Mouse (Mus musculus) megakaryocyte-erythroid progenitor cell, adult 5-6 weeks (primary cell): ENCODE data around the gene Rad9a. TPM values are rescaled to one million over a fixed set of nuclear protein-coding genes. Genes with fewer than 3 reads are reported as not detected.

Experiments used
- ATAC-seq: replicated peaks from 2 replicates; pipeline ENCODE4 v1.8.0; 2016; ENCODE audit warnings: mild to moderate bottlenecking, inconsistent platforms; ENCODE audit not compliant: severe bottlenecking, poor library complexity, low FRiP score, low TSS enrichment
- total RNA-seq, 2 experiments: library from RNA; stranded (forward) in 1 of 2; stranded (reverse) in 1 of 2; fragments of 200-1000, 215-1000 nt in 1 of 2; fragments of >200 nt in 1 of 2; fragmentation: Nextera tagmentation in 1 of 2; gene quantifications; 2 replicates each; pipeline ENCODE4 v1.2.3; 2014 to 2017

Gene Rad9a
- total RNA-seq, 2 experiments from 2014 or later, result 17.5 to 47.7 TPM

- ATAC-seq, result no peak
Observed at GRCm38 (mm10) chr19:4194776-4195650, 6.4 kb downstream of the Rad9a start.

- ATAC-seq, result no peak
Observed at GRCm38 (mm10) chr19:4194021-4194724, 7.3 kb downstream of the Rad9a start.

GRCm38 (mm10) chr19:4193129-4193528 is 8.3 kb downstream of the Rad9a start:
- no peak for ATAC-seq

- no peak for ATAC-seq
Observed at GRCm38 (mm10) chr19:4192251-4192985, 9.0 kb downstream of the Rad9a start.

GRCm38 (mm10) chr19:4191528-4192250 is 9.8 kb downstream of the Rad9a start, which contains the start of gene Ppp1ca:
Gene Ppp1ca (plus strand): TSS chr19:4192065.
- peak; percentile 87 for ATAC-seq

- ATAC-seq, result no peak
Observed at GRCm38 (mm10) chr19:4190831-4191334, 10.6 kb downstream of the Rad9a start, which contains the start of gene Tbc1d10c. Gene Tbc1d10c (minus strand): TSS chr19:4191284.

- no peak for ATAC-seq
Observed at GRCm38 (mm10) chr19:4189051-4189620, 12.3 kb downstream of the Rad9a start.

GRCm38 (mm10) chr19:4187303-4187702 is 14.2 kb downstream of the Rad9a start:
- no peak for ATAC-seq

GRCm38 (mm10) chr19:4184976-4185975 is 16.2 kb downstream of the Rad9a start:
- ATAC-seq, result 0 out of 2 replicates have a peak, but pooled peaks have one; percentile 38

- no peak for ATAC-seq
Observed at GRCm38 (mm10) chr19:4183689-4184088, 17.8 kb downstream of the Rad9a start.

- peak; percentile 40; the same call in 1 of the 2 replicates for ATAC-seq
Observed at GRCm38 (mm10) chr19:4181892-4182291, 19.6 kb downstream of the Rad9a start.

GRCm38 (mm10) chr19:4180411-4180810 is 21.1 kb downstream of the Rad9a start:
- no peak for ATAC-seq

GRCm38 (mm10) chr19:4175368-4175947 is 26.0 kb downstream of the Rad9a start, which contains the start of gene Carns1:
Gene Carns1 (minus strand): TSS chr19:4175479.
- ATAC-seq, result no peak

- no peak for ATAC-seq
Observed at GRCm38 (mm10) chr19:4172925-4173324, 28.5 kb downstream of the Rad9a start.

- no peak for ATAC-seq
Observed at GRCm38 (mm10) chr19:4171393-4172290, 29.8 kb downstream of the Rad9a start.
